Mouse (Mus musculus) ZHBTc4 (cell line): ENCODE results near the gene Mief2.

Source experiments
- DNase-seq: peaks from one replicate; pipeline ENCODE4 v3.0.0-alpha.2; 2011; ENCODE audit warnings: low read depth, low spot score

Gene Mief2

GRCm38 (mm10) chr11:60728260-60728761, at the start of gene Mief2:
Gene Mief2, plus strand, starts transcription at chr11:60728398.
- peak; percentile 96 for DNase-seq

- DNase-seq = no peak
These were observed 32.0 kb upstream of the Mief2 start for GRCm38 (mm10) chr11:60696165-60696564.

- DNase-seq = peak; percentile 50
These were observed 30.6 kb upstream of the Mief2 start for GRCm38 (mm10) chr11:60697561-60697960.

- DNase-seq = peak; percentile 96
These were observed 29.2 kb upstream of the Mief2 start for GRCm38 (mm10) chr11:60698806-60699523.

GRCm38 (mm10) chr11:60699524-60700075, 28.6 kb upstream of the Mief2 start, which contains the start of gene Llgl1:
Gene Llgl1, plus strand, starts transcription at chr11:60699723.
- DNase-seq = peak; percentile 96

GRCm38 (mm10) chr11:60700320-60701185, 27.6 kb upstream of the Mief2 start:
- no peak for DNase-seq

GRCm38 (mm10) chr11:60701611-60702010, 26.6 kb upstream of the Mief2 start:
- no peak for DNase-seq

GRCm38 (mm10) chr11:60703131-60703530, 25.1 kb upstream of the Mief2 start:
- DNase-seq = peak; percentile 76

- DNase-seq = no peak
These were observed 23.9 kb upstream of the Mief2 start for GRCm38 (mm10) chr11:60704023-60704880.

- DNase-seq = no peak
These were observed 22.9 kb upstream of the Mief2 start for GRCm38 (mm10) chr11:60705255-60705654.

GRCm38 (mm10) chr11:60706076-60706475, 22.1 kb upstream of the Mief2 start:
- DNase-seq = no peak

- no peak for DNase-seq
These were observed 21.3 kb upstream of the Mief2 start for GRCm38 (mm10) chr11:60706696-60707480.

- peak; percentile 44 for DNase-seq
These were observed 20.5 kb upstream of the Mief2 start for GRCm38 (mm10) chr11:60707672-60708071.

- no peak for DNase-seq
These were observed 19.6 kb upstream of the Mief2 start for GRCm38 (mm10) chr11:60708631-60709030.

GRCm38 (mm10) chr11:60709481-60710465, 18.4 kb upstream of the Mief2 start:
- no peak for DNase-seq

- no peak for DNase-seq
These were observed 17.0 kb upstream of the Mief2 start for GRCm38 (mm10) chr11:60711218-60711617.

GRCm38 (mm10) chr11:60712040-60712439, 16.2 kb upstream of the Mief2 start:
- no peak for DNase-seq

- DNase-seq = no peak
These were observed 15.5 kb upstream of the Mief2 start for GRCm38 (mm10) chr11:60712639-60713255.

- no peak for DNase-seq
These were observed 12.4 kb upstream of the Mief2 start for GRCm38 (mm10) chr11:60715833-60716232.
